Mouse (Mus musculus) forebrain, embryonic 13.5 days (tissue): ENCODE results near the gene 1110002E22Rik. TPM values are rescaled to one million over a fixed set of nuclear protein-coding genes. Genes with fewer than 3 reads are reported as not detected.
A peak's percentile ranks its signal among the peaks of the same experiment; 100 is the strongest.

Experiments
- ATAC-seq: fragments of 200-750 bp; cut with Nextera tagmentation; 2 replicates; pipeline ENCODE4 v1.8.0; 2017
- H3K27ac ChIP-seq: fragments of 300-500 bp; sonication (generic); 2 replicates; pipeline ENCODE4 v1.5.1; 2015; ENCODE audit warnings: inconsistent platforms, mild to moderate bottlenecking, moderate library complexity
- H3K27me3 ChIP-seq: fragments of 300-500 bp; sonication (generic); 2 replicates; pipeline ENCODE4 v1.6.1; 2015; ENCODE audit warnings: mild to moderate bottlenecking, inconsistent platforms
- H3K36me3 ChIP-seq: fragments of 300-500 bp; sonication (generic); 2 replicates; pipeline ENCODE4 v1.6.1; 2015; ENCODE audit warnings: mild to moderate bottlenecking, inconsistent platforms; ENCODE audit not compliant: poor library complexity, severe bottlenecking
- H3K4me1 ChIP-seq: fragments of 300-500 bp; sonication (generic); 2 replicates; pipeline ENCODE4 v1.6.1; 2015; ENCODE audit warnings: inconsistent platforms
- H3K4me2 ChIP-seq: fragments of 300-500 bp; sonication (generic); 2 replicates; pipeline ENCODE4 v1.6.1; 2015; ENCODE audit warnings: inconsistent platforms, mild to moderate bottlenecking, moderate library complexity
- H3K4me3 ChIP-seq: fragments of 300-500 bp; sonication (generic); 2 replicates; pipeline ENCODE4 v1.5.1; 2015; ENCODE audit warnings: mild to moderate bottlenecking, inconsistent platforms
- H3K9ac ChIP-seq: fragments of 300-500 bp; sonication (generic); 2 replicates; pipeline ENCODE4 v1.6.1; 2015; ENCODE audit warnings: mild to moderate bottlenecking, inconsistent platforms
- H3K9me3 ChIP-seq: fragments of 300-500 bp; sonication (generic); replicated peaks from 2 replicates; pipeline ENCODE4 v1.6.1; 2016; ENCODE audit warnings: inconsistent platforms
- WGBS: fragments of 180-500 bp; shearing (Covaris S2); methylation state at CpG from one replicate; pipeline ENCODE4 v1.1.7; 2015; 5-methylcytosine and 5-hydroxymethylcytosine counted together
- polyA plus RNA-seq: library from polyadenylated mRNA; unstranded; fragments of >200 nt; fragmentation: Nextera tagmentation; extraction: Ambion mirVana; gene quantifications from 2 replicates; pipeline ENCODE4 v1.2.1, GENCODE M21; 2015

1110002E22Rik gene
- polyA plus RNA-seq: 0.05 and 0.08 TPM in 2 replicates

DNA sequence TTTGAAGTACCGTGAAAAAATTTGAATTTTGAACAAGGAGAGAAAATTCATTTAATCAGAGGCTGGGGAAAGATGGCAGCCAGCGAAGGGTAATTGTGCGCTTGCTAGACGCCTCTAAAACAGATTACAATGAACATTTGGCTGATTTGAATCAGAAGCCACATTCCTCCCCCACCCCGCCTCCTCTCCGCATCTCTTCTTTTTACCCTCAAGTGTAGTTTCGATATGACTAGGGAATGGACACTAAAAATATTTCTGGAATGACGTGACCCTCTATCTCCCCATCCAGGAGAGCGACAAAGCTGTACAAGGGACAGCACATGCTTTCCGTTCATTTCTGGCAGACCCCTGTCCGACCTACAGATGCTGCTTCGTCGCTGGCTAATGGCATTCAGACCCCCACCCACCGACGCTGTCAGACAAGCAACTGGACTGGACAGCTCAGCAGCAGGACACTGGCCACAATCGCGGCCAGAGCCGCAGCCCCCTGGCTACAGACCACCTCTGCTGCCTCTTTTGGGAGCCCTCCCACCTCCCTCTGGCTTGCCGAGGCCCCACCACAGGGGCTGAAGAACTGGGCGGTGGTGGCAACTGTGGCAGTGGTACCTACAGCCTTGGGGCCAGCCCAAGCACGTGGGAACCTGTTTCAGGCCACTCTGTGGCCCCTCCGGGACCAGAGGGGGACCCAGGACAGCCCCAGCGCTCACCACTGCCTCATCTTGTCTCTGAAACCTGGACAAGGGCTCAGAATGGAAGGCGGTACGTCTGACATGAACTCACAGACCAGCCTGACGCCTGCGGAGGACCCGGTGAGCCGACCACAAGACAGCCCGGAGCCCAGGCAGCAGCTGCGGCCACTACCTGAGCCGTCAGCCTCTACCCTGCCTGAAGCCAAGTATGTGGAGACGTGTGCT lies at the start of gene 1110002E22Rik:
Gene 1110002E22Rik (plus strand): TSS at position 321 of the 914 bp plus-strand sequence.
- WGBS: 77% methylated on average over 33 of the region's 33 CpGs
- Histone ChIP-seq H3K4me2 (no peak within 1 kb of the TSS), H3K4me3 (no peak within 1 kb of the TSS), H3K27ac (peak within 1 kb of the TSS; percentile 6; the same call in 1 of the 2 replicates), H3K9ac (no peak within 1 kb of the TSS), H3K27me3 (no peaks in the 10 kb centered on the region), H3K36me3 (no peaks in the 10 kb centered on the region), H3K4me1 (peaks cover 21% of the 10 kb centered on the region), H3K9me3 (no peaks in the 10 kb centered on the region)
- ATAC-seq: no peak; the same call in 1 of the 2 replicates

GRCm38 (mm10) chr3:138016810-138017209 lies 48.0 kb upstream of the 1110002E22Rik start:
- Histone ChIP-seq H3K27me3 (no peaks in the 10 kb centered on the region), H3K36me3 (no peaks in the 10 kb centered on the region), H3K9ac (no peak overlapping the region), H3K9me3 (0 out of 2 replicates have a peak, but pooled peaks cover 3% of the 10 kb centered on the region), H3K4me2 (no peak overlapping the region), H3K4me1 (no peaks in the 10 kb centered on the region), H3K27ac (no peak overlapping the region), H3K4me3 (no peak overlapping the region)
- ATAC-seq: no peak
- WGBS: 81% methylated on average over 12 of the region's 12 CpGs

- Histone ChIP-seq H3K27ac (no peak overlapping the region), H3K36me3 (no peaks in the 10 kb centered on the region), H3K4me2 (no peak overlapping the region), H3K9ac (no peak overlapping the region), H3K9me3 (0 out of 2 replicates have a peak, but pooled peaks cover 3% of the 10 kb centered on the region), H3K27me3 (no peaks in the 10 kb centered on the region), H3K4me3 (no peak overlapping the region), H3K4me1 (no peaks in the 10 kb centered on the region)
- WGBS: 89% methylated on average over 4 of the region's 4 CpGs
- no peak for ATAC-seq
These were observed 42.8 kb upstream of the 1110002E22Rik start for GRCm38 (mm10) chr3:138022003-138022402.

DNA sequence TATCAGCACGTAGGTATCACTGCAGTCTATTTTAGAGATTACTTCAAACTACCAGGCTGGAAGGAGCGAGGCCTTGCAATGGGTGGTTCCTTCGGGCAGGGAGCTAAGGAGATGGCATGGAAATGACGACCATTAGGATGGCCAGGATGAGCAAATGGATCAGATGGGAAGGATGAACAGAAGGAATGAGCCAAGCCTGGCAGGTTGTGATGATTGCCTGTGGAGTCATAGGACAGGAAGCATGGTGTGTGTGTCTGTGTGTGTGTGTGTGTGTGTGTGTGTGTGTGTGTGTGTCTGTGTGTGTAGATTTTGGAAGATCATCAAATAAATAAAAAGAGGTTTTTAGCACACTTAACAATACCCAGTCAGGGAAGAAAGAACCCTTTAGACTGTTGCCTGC lies 42.2 kb upstream of the 1110002E22Rik start:
- Histone ChIP-seq H3K4me1 (no peaks in the 10 kb centered on the region), H3K36me3 (no peaks in the 10 kb centered on the region), H3K9me3 (0 out of 2 replicates have a peak, but pooled peaks cover 3% of the 10 kb centered on the region), H3K4me3 (no peak overlapping the region), H3K27me3 (no peaks in the 10 kb centered on the region), H3K9ac (no peak overlapping the region), H3K4me2 (no peak overlapping the region), H3K27ac (no peak overlapping the region)
- 75% methylated on average over 4 of the region's 4 CpGs for WGBS
- ATAC-seq: no peak

DNA sequence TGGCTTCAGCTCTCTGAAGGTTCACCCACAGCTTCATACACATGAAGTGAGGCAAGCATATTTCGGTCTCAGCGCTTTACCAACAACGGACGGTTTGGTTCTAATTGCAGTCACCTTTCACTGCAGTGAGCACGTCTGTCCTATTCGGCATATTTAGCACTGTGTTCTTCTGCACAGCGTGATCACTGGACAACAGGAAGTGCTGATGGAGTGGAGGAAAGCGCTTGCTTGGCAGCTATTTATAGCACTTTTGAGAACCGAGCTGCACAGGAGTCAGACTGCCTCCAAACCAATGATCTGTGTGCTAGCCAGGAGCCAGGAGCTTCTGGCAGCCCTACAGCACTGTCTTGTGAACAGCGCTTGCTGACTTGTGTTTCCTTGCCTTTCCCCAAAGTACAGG lies 38.6 kb upstream of the 1110002E22Rik start:
- no peak for ATAC-seq
- no peak overlapping the region for H3K4me2 ChIP-seq
- H3K27ac ChIP-seq: no peak overlapping the region
- H3K4me1 ChIP-seq: no peaks in the 10 kb centered on the region
- H3K4me3 ChIP-seq: no peak overlapping the region
- no peaks in the 10 kb centered on the region for H3K36me3 ChIP-seq
- 89% methylated on average over 10 of the region's 10 CpGs for WGBS
- no peak overlapping the region for H3K9ac ChIP-seq
- H3K9me3 ChIP-seq: no peaks in the 10 kb centered on the region
- no peaks in the 10 kb centered on the region for H3K27me3 ChIP-seq

- ATAC-seq: no peak
- H3K27ac ChIP-seq: no peak overlapping the region
- H3K9ac ChIP-seq: no peak overlapping the region
- no peak overlapping the region for H3K4me2 ChIP-seq
- no peaks in the 10 kb centered on the region for H3K9me3 ChIP-seq
- H3K4me3 ChIP-seq: no peak overlapping the region
- WGBS: 86% methylated on average over 5 of the region's 5 CpGs
- no peaks in the 10 kb centered on the region for H3K4me1 ChIP-seq
- no peaks in the 10 kb centered on the region for H3K27me3 ChIP-seq
- H3K36me3 ChIP-seq: no peaks in the 10 kb centered on the region
These were observed 37.1 kb upstream of the 1110002E22Rik start for GRCm38 (mm10) chr3:138027575-138028362.

DNA sequence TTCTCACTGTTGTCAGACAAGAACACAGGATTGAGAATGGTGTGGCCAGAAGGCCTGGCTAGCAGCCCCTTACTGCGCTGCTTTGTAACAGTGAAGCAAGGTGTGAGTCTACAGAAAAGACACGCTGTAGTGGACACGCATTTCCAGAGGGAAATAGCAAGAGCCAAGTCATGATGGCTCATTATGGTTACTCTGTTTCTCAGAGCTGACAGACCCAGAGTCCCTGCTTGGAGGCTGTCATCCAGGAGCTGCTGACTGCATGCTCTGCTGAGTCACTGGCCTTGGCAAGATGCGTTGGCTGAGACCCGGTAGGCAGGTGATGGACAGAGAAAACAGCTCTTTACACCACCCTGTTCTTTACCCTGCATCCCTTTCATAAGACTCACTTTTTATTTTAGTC lies 35.5 kb upstream of the 1110002E22Rik start:
- H3K4me1 ChIP-seq: no peaks in the 10 kb centered on the region
- no peak overlapping the region for H3K4me3 ChIP-seq
- no peak overlapping the region for H3K4me2 ChIP-seq
- no peaks in the 10 kb centered on the region for H3K36me3 ChIP-seq
- 93% methylated on average over 5 of the region's 5 CpGs for whole genome bisulfite sequencing
- H3K27me3 ChIP-seq: no peaks in the 10 kb centered on the region
- ATAC-seq: no peak
- no peak overlapping the region for H3K27ac ChIP-seq
- H3K9ac ChIP-seq: no peak overlapping the region
- H3K9me3 ChIP-seq: no peaks in the 10 kb centered on the region

GRCm38 (mm10) chr3:138030563-138030962 lies 34.3 kb upstream of the 1110002E22Rik start:
- no peaks in the 10 kb centered on the region for H3K4me1 ChIP-seq
- 86% methylated on average over 6 of the region's 6 CpGs for WGBS
- H3K4me2 ChIP-seq: no peak overlapping the region
- ATAC-seq: no peak
- no peaks in the 10 kb centered on the region for H3K27me3 ChIP-seq
- H3K9ac ChIP-seq: no peak overlapping the region
- no peak overlapping the region for H3K27ac ChIP-seq
- no peak overlapping the region for H3K4me3 ChIP-seq
- H3K9me3 ChIP-seq: no peaks in the 10 kb centered on the region
- H3K36me3 ChIP-seq: no peaks in the 10 kb centered on the region

GRCm38 (mm10) chr3:138033986-138034385 lies 30.9 kb upstream of the 1110002E22Rik start:
- Histone ChIP-seq H3K36me3 (no peaks in the 10 kb centered on the region), H3K4me3 (no peak overlapping the region), H3K4me2 (no peak overlapping the region), H3K27me3 (no peaks in the 10 kb centered on the region), H3K27ac (no peak overlapping the region), H3K9me3 (0 out of 2 replicates have a peak, but pooled peaks cover 2% of the 10 kb centered on the region), H3K9ac (no peak overlapping the region), H3K4me1 (no peaks in the 10 kb centered on the region)
- 81% methylated on average over 6 of the region's 6 CpGs for WGBS
- no peak for ATAC-seq

DNA sequence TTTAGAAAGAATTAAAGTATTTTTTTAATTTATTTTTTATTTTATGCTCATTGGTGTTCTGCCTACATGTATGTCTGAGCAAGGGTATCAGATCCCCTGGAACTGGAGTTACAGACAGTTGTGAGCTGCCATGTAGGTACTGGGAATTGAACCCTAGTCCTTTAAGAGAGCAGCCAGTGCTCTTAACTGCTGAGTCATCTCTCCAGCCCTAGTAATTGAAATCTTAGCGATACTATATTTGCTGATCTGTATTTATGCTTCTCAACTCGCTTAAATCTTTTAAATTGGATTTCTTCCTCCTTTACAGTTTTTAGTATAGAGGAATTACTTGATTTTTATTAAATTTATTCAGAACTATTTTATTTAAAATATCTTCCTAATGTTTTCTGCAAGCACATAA lies 23.9 kb upstream of the 1110002E22Rik start:
- 0 out of 2 replicates have a peak, but pooled peaks cover 4% of the 10 kb centered on the region for H3K4me1 ChIP-seq
- H3K4me3 ChIP-seq: no peak overlapping the region
- H3K27me3 ChIP-seq: no peaks in the 10 kb centered on the region
- H3K4me2 ChIP-seq: no peak overlapping the region
- no peaks in the 10 kb centered on the region for H3K36me3 ChIP-seq
- 82% methylated on average over 2 of the region's 2 CpGs for WGBS
- H3K27ac ChIP-seq: no peak overlapping the region
- 0 out of 2 replicates have a peak, but pooled peaks cover 2% of the 10 kb centered on the region for H3K9me3 ChIP-seq
- no peak for ATAC-seq
- H3K9ac ChIP-seq: no peak overlapping the region

DNA sequence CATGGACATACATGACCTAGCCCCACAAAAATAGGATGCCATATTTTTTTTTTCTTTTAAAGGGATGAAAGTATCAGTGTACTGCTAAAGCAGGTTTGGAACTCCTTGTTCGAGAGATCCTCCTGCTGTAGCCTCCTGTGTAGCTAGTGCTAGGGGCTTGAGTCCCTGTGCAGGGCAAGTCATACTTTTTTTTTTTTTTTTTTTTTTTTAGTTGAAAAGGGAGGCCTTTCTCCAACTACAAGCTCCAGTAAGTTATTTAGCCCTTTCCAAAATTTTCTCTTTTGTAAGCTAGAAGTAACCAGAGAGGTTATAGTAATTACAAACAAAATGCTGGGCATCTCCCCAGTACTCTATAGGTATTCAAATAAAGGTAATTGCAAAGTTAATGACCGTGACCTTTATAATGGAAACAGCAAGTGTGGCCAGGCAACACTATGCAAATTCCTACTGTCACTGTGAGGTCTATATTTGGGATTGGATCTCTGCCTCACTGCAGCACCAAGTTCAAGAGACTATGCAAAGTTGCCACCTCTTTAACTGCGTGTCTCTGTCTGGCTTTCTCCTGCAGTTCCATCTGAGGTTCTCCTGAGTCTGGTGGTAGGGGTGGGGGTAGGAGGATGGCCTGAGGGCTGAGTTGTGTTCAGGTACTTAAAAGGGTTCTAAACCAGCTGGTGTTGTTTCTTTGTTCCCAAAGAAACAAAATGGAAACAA lies 23.1 kb upstream of the 1110002E22Rik start:
- H3K4me1 ChIP-seq: 0 out of 2 replicates have a peak, but pooled peaks cover 4% of the 10 kb centered on the region
- no peak overlapping the region for H3K4me2 ChIP-seq
- H3K36me3 ChIP-seq: no peaks in the 10 kb centered on the region
- H3K9me3 ChIP-seq: 0 out of 2 replicates have a peak, but pooled peaks cover 2% of the 10 kb centered on the region
- H3K9ac ChIP-seq: no peak overlapping the region
- no peak overlapping the region for H3K27ac ChIP-seq
- 58% methylated on average over 3 of the region's 3 CpGs for WGBS
- H3K4me3 ChIP-seq: no peak overlapping the region
- no peak for ATAC-seq
- H3K27me3 ChIP-seq: no peaks in the 10 kb centered on the region
